Mouse (Mus musculus): ENCODE measurements around the gene Asb8. TPM values are rescaled to one million over a fixed set of nuclear protein-coding genes. Genes with fewer than 3 reads are reported as not detected.

The Asb8 gene
- polyA plus RNA-seq, 1 experiment from 2014 or later = 58.1 TPM

GRCm38 (mm10) chr15:98091841-98092240 is 73.6 kb downstream of the Asb8 start:
- peak overlapping the region; percentile 97 for H3K4me3 ChIP-seq (ENCODE audit: low read depth, low read length)
- ATAC-seq (ENCODE audit: insufficient read depth, low FRiP score, low TSS enrichment) (no peak), DNase-seq (ENCODE audit: low spot score) (no peak)
- H3K36me3 ChIP-seq (ENCODE audit: control insufficient read depth, insufficient read depth, low read length) = no peaks in the 10 kb centered on the region
- no peaks in the 10 kb centered on the region for H3K9me3 ChIP-seq (ENCODE audit: control insufficient read depth, low read length)
- peak overlapping the region; percentile 66 for H3K4me2 ChIP-seq (ENCODE audit: low read depth)
- no peak overlapping the region for H3K27ac ChIP-seq (ENCODE audit: low read depth, low read length)
- H3K4me1 ChIP-seq (ENCODE audit: control insufficient read depth, insufficient read depth, low read length) = peaks cover 12% of the 10 kb centered on the region
- WGBS = 36% methylated on average over 4 of the region's 4 CpGs
- H3K9ac ChIP-seq (ENCODE audit: low read length) = peak overlapping the region; percentile 92
- no peaks in the 10 kb centered on the region for H3K27me3 ChIP-seq (ENCODE audit: control insufficient read depth, insufficient read depth, low read length)

DNA sequence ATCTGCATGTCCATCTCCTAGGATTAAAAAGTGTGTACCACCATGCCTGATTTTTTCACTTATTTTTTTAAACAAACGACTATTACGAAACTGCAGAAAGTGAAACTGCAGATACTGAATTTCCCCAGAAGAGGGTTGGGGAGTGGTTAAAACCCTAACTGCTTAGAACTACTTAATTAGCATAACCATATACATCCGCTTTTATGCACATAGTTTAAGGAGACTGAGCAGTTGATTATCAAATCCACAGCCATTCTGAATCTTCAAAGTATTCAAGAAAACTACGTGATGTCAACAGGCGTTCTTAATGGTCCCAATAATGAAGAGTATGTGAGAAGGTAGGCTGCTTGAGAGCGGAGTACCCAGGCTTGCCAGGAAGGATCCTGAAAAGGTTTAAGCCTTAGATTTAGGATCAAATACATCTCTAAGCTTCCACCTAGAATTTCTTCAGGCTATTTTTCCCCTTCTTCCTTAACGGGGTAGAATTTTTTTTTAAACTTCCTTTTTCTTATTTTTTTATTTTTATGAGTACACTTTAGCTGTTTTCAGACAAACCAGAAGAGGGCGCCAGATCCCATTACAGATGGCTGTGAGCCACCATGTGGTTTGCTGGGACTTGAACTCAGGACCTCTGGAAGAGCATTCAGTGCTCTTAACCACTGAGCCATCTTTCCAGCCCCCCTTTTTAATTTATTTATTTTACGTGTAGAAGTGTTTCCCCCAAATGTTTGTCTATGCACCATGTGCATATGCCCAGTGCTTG is 75.8 kb downstream of the Asb8 start:
- no peaks in the 10 kb centered on the region for H3K36me3 ChIP-seq (ENCODE audit: control insufficient read depth, insufficient read depth, low read length)
- no peak for DNase-seq (ENCODE audit: low spot score)
- H3K4me1 ChIP-seq (ENCODE audit: control insufficient read depth, insufficient read depth, low read length) = peaks cover 12% of the 10 kb centered on the region
- 81% methylated on average over 9 of the region's 9 CpGs for WGBS
- no peak overlapping the region for H3K4me2 ChIP-seq (ENCODE audit: low read depth)
- H3K9me3 ChIP-seq (ENCODE audit: control insufficient read depth, low read length) = no peaks in the 10 kb centered on the region
- no peak overlapping the region for H3K4me3 ChIP-seq (ENCODE audit: low read depth, low read length)
- no peak overlapping the region for H3K27ac ChIP-seq (ENCODE audit: low read depth, low read length)
- ATAC-seq (ENCODE audit: insufficient read depth, low FRiP score, low TSS enrichment) = no peak
- H3K27me3 ChIP-seq (ENCODE audit: control insufficient read depth, insufficient read depth, low read length) = no peaks in the 10 kb centered on the region
- no peak overlapping the region for H3K9ac ChIP-seq (ENCODE audit: low read length)

DNA sequence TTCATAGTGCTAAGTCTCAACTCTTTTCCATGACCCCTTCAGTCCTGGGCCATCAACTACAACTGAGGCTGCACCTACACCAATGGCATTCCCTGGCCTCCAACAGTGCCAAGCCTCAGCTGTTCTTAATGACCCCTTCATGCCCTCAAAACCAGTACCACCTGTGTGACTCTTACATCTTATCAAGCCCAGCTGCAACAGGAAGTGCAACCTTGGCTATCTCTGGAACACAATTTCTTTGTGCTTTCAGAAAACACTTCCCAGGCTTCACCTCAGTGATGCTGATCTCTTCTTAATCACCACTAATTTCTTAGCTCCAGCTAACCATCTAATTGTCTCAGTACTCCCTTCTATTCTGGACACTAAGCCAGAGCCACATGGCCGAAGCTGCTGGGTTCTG is 76.5 kb downstream of the Asb8 start:
- Histone ChIP-seq H3K27ac (ENCODE audit: low read depth, low read length) (no peak overlapping the region), H3K4me1 (ENCODE audit: control insufficient read depth, insufficient read depth, low read length) (peaks cover 12% of the 10 kb centered on the region)

More for the DNA sequence above, 76.5 kb downstream of the Asb8 start:
- Histone ChIP-seq H3K36me3 (ENCODE audit: control insufficient read depth, insufficient read depth, low read length) (no peaks in the 10 kb centered on the region), H3K9ac (ENCODE audit: low read length) (no peak overlapping the region), H3K9me3 (ENCODE audit: control insufficient read depth, low read length) (no peaks in the 10 kb centered on the region), H3K4me2 (ENCODE audit: low read depth) (no peak overlapping the region), H3K4me3 (ENCODE audit: low read depth, low read length) (no peak overlapping the region), H3K27me3 (ENCODE audit: control insufficient read depth, insufficient read depth, low read length) (no peaks in the 10 kb centered on the region)
- ATAC-seq (ENCODE audit: insufficient read depth, low FRiP score, low TSS enrichment) = no peak
- WGBS = 91% methylated on average over 1 of the region's 1 CpGs
- DNase-seq (ENCODE audit: low spot score) = no peak

Other genes starting within 250 kb of the Asb8 start
- gene Tmem106c, start 201.4 kb downstream of the Asb8 start, polyA plus RNA-seq (2014; fragmentation: Nextera tagmentation; extraction: Ambion mirVana) = 50.2 and 55.9 TPM in 2 replicates
- gene Col2a1, start 160.9 kb downstream of the Asb8 start, polyA plus RNA-seq (2014; fragmentation: Nextera tagmentation; extraction: Ambion mirVana) = 208 and 219 TPM in 2 replicates
- gene Pfkm, start 73.0 kb downstream of the Asb8 start, polyA plus RNA-seq (2014; fragmentation: Nextera tagmentation; extraction: Ambion mirVana) = 36.2 and 41.3 TPM in 2 replicates
- gene Senp1, start 71.9 kb downstream of the Asb8 start, polyA plus RNA-seq (2014; fragmentation: Nextera tagmentation; extraction: Ambion mirVana) = 40.1 and 41.0 TPM in 2 replicates
- gene Ccdc184, start 1.5 kb upstream of the Asb8 start, polyA plus RNA-seq (2014; fragmentation: Nextera tagmentation; extraction: Ambion mirVana) = 10.3 and 12.2 TPM in 2 replicates
- not detected in 2 replicates for gene Olfr288, start 29.9 kb upstream of the Asb8 start, polyA plus RNA-seq (2014; fragmentation: Nextera tagmentation; extraction: Ambion mirVana)
- not detected in 2 replicates for gene Gm44579, start 55.4 kb upstream of the Asb8 start, polyA plus RNA-seq (2014; fragmentation: Nextera tagmentation; extraction: Ambion mirVana)
- gene Olfr287, start 55.4 kb upstream of the Asb8 start, polyA plus RNA-seq (2014; fragmentation: Nextera tagmentation; extraction: Ambion mirVana) = not detected in 2 replicates
- gene Olfr286, start 68.8 kb upstream of the Asb8 start, polyA plus RNA-seq (2014; fragmentation: Nextera tagmentation; extraction: Ambion mirVana) = not detected in 2 replicates
- not detected in 2 replicates for gene H1fnt, start 91.7 kb upstream of the Asb8 start, polyA plus RNA-seq (2014; fragmentation: Nextera tagmentation; extraction: Ambion mirVana)
- gene Zfp641, start 130.5 kb upstream of the Asb8 start, polyA plus RNA-seq (2014; fragmentation: Nextera tagmentation; extraction: Ambion mirVana) = 1.9 TPM in 2 replicates
- gene Olfr285, start 151.7 kb upstream of the Asb8 start, polyA plus RNA-seq (2014; fragmentation: Nextera tagmentation; extraction: Ambion mirVana) = not detected in 2 replicates
- not detected in 2 replicates for gene Olfr284, start 175.4 kb upstream of the Asb8 start, polyA plus RNA-seq (2014; fragmentation: Nextera tagmentation; extraction: Ambion mirVana)
- gene Olfr283, start 215.3 kb upstream of the Asb8 start, polyA plus RNA-seq (2014; fragmentation: Nextera tagmentation; extraction: Ambion mirVana) = not detected in 2 replicates